Mouse (Mus musculus) hindbrain, postnatal 0 days (tissue): ENCODE measurements at regions not wholly inside any gene's neighbourhood (a gene's known extent, or its start where the extent isn't known, plus 50 kb on each side); places are given as distances from the start of the nearest gene placed in this dataset.

Experiments
- ATAC-seq: fragments of 200-750 bp; cut with Nextera tagmentation; 2 replicates; pipeline ENCODE4 v1.8.0; 2017; ENCODE audit warnings: mild to moderate bottlenecking, moderate TSS enrichment, moderate library complexity
- DNase-seq: peaks from one replicate; pipeline ENCODE4 v3.0.0-alpha.2; 2015; ENCODE audit warnings: low spot score
- H3K27ac ChIP-seq: fragments of 300-500 bp; sonication (generic); 2 replicates; pipeline ENCODE4 v1.5.1; 2014; ENCODE audit warnings: mild to moderate bottlenecking
- H3K27me3 ChIP-seq: fragments of 300-500 bp; sonication (generic); 2 replicates; pipeline ENCODE4 v1.6.1; 2014; ENCODE audit warnings: low read length, mixed read lengths; ENCODE audit not compliant: insufficient read depth
- H3K36me3 ChIP-seq: fragments of 300-500 bp; sonication (generic); 2 replicates; pipeline ENCODE4 v1.6.1; 2014; ENCODE audit warnings: low read length, mixed read lengths; ENCODE audit not compliant: insufficient read depth
- H3K4me1 ChIP-seq: fragments of 300-500 bp; sonication (generic); 2 replicates; pipeline ENCODE4 v1.6.1; 2014; ENCODE audit warnings: antibody characterized with exemption, low read length, mixed read lengths; ENCODE audit not compliant: insufficient read depth
- H3K4me2 ChIP-seq: fragments of 300-500 bp; sonication (generic); 2 replicates; pipeline ENCODE4 v1.6.1; 2014; ENCODE audit warnings: low read depth, mild to moderate bottlenecking, low read length, moderate library complexity, mixed read lengths
- H3K4me3 ChIP-seq: fragments of 300-500 bp; sonication (generic); 2 replicates; pipeline ENCODE4 v1.5.1; 2014; ENCODE audit warnings: low read length
- H3K9ac ChIP-seq: fragments of 300-500 bp; sonication (generic); replicated peaks from 2 replicates; pipeline ENCODE4 v1.6.1; 2014; ENCODE audit warnings: mild to moderate bottlenecking, low read length, moderate library complexity, mixed read lengths
- H3K9me3 ChIP-seq: fragments of 300-500 bp; sonication (generic); 2 replicates; pipeline ENCODE4 v1.6.1; 2016; ENCODE audit warnings: low read length, mixed read lengths
- CTCF ChIP-seq: IDR thresholded peaks from 2 replicates; pipeline ENCODE4 v1.5.1; 2016; ENCODE audit warnings: antibody characterized with exemption, control low read depth, low read depth
- WGBS: fragments of 180-500 bp; shearing (Covaris S2); extraction: QIAGEN DNeasy Blood & Tissue Kit; methylation state at CpG from one replicate; pipeline ENCODE4 v1.1.7; 2014; 5-methylcytosine and 5-hydroxymethylcytosine counted together

GRCm38 (mm10) chr10:96460151-96460550 is 156.7 kb upstream of the Btg1 start:
- no peaks in the 10 kb centered on the region for H3K9me3 ChIP-seq
- H3K27me3 ChIP-seq, result no peaks in the 10 kb centered on the region
- peak; percentile 27; the same call in 1 of the 2 replicates for ATAC-seq
- no peak overlapping the region for H3K4me2 ChIP-seq
- no peak for DNase-seq
- no peak for TF ChIP-seq CTCF
- H3K4me3 ChIP-seq, result no peak overlapping the region
- no peaks in the 10 kb centered on the region for H3K36me3 ChIP-seq
- 48% methylated on average over 9 of the region's 9 CpGs for WGBS
- H3K4me1 ChIP-seq, result no peaks in the 10 kb centered on the region
- no peak overlapping the region for H3K27ac ChIP-seq
- H3K9ac ChIP-seq, result no peak overlapping the region

DNA sequence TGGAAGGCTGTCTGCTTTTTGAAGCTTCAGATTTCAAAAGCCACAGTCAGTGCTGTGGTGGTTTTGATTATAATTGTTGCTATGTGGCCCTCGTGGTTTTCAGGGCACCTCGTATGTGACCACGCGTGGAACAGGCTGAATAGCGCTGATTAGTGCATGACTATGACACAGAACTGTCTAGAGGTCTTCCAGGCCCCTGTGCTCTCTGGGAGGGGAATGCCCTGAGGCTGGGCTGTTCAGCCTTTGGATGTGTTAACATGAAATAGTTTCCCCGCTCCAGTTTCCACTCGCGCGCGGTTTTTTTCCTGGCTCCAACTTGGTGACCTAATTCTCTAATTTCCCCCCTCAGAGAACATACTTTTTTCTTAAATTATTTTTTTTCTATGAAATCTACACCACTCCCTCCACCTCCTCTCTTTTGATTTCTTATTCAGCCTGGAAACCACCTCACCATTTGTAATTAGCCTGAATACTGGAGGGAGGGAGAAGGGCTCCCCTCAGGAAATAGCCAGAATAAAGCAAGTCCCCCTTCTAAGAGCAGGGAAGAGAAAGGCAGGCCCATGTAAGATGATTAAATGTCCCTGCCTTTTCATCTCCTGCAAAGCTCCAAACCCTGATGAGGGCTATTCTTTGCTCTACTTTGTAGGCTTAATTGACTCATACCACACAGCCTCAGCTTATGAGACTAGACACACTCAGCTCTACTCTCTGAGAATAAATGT is 156.0 kb upstream of the Btg1 start:
- DNase-seq, result peak; percentile 51
- no peak overlapping the region for H3K4me2 ChIP-seq
- peak; percentile 66 for ATAC-seq
- no peak overlapping the region for H3K9ac ChIP-seq
- TF ChIP-seq CTCF, result no peak
- H3K36me3 ChIP-seq, result no peaks in the 10 kb centered on the region
- no peak overlapping the region for H3K27ac ChIP-seq
- H3K27me3 ChIP-seq, result no peaks in the 10 kb centered on the region
- H3K4me3 ChIP-seq, result no peak overlapping the region
- H3K9me3 ChIP-seq, result no peaks in the 10 kb centered on the region
- 61% methylated on average over 10 of the region's 10 CpGs for WGBS
- H3K4me1 ChIP-seq, result no peaks in the 10 kb centered on the region

DNA sequence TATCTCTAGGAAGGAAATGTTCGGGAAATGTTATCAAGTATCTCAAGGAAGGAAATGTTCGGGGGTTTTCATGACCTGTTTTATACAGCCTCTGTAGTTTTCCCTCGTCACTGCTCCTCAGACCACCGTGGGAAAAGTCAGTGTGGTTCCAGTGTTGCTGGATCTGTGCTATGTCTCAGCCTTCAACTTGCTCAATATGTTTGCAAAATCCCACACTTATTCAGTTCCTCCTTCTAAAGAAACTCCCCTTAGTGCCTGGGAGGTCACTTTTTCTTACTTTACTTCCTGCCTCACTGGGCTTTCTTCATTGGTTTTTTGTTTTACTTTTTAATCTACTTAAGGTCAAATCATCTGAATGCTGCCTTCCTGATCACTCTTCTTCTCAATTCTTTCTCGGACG is 150.8 kb upstream of the Btg1 start:
- ATAC-seq (no peak), DNase-seq (no peak)
- Histone ChIP-seq H3K4me3 (no peak overlapping the region), H3K36me3 (no peaks in the 10 kb centered on the region), H3K9ac (no peak overlapping the region), H3K9me3 (no peaks in the 10 kb centered on the region), H3K27ac (no peak overlapping the region), H3K27me3 (no peaks in the 10 kb centered on the region), H3K4me2 (no peak overlapping the region), H3K4me1 (no peaks in the 10 kb centered on the region)
- TF ChIP-seq CTCF, result no peak
- 85% methylated on average over 6 of the region's 6 CpGs for WGBS

GRCm38 (mm10) chr10:96466845-96467244 is 150.0 kb upstream of the Btg1 start:
- Histone ChIP-seq H3K4me2 (no peak overlapping the region), H3K4me3 (no peak overlapping the region), H3K27me3 (no peaks in the 10 kb centered on the region), H3K36me3 (no peaks in the 10 kb centered on the region), H3K9me3 (no peaks in the 10 kb centered on the region), H3K4me1 (no peaks in the 10 kb centered on the region), H3K9ac (no peak overlapping the region), H3K27ac (no peak overlapping the region)
- no peak for ATAC-seq
- no peak for DNase-seq
- 91% methylated on average over 3 of the region's 3 CpGs for WGBS
- TF ChIP-seq CTCF, result no peak

GRCm38 (mm10) chr10:96467661-96468060 is 149.1 kb upstream of the Btg1 start:
- Histone ChIP-seq H3K4me2 (no peak overlapping the region), H3K27me3 (no peaks in the 10 kb centered on the region), H3K36me3 (no peaks in the 10 kb centered on the region), H3K4me1 (no peaks in the 10 kb centered on the region), H3K9me3 (no peaks in the 10 kb centered on the region), H3K4me3 (no peak overlapping the region), H3K27ac (no peak overlapping the region), H3K9ac (no peak overlapping the region)
- no peak for ATAC-seq
- WGBS, result 77% methylated on average over 4 of the region's 4 CpGs
- TF ChIP-seq CTCF, result no peak
- no peak for DNase-seq

- no peaks in the 10 kb centered on the region for H3K27me3 ChIP-seq
- no peaks in the 10 kb centered on the region for H3K4me1 ChIP-seq
- no peaks in the 10 kb centered on the region for H3K9me3 ChIP-seq
- ATAC-seq (no peak), DNase-seq (no peak)
- H3K9ac ChIP-seq, result no peak overlapping the region
- H3K4me2 ChIP-seq, result no peak overlapping the region
- H3K36me3 ChIP-seq, result no peaks in the 10 kb centered on the region
- no peak overlapping the region for H3K4me3 ChIP-seq
- TF ChIP-seq CTCF, result no peak
- H3K27ac ChIP-seq, result no peak overlapping the region
Measured at GRCm38 (mm10) chr10:96471523-96471922, 145.3 kb upstream of the Btg1 start.

GRCm38 (mm10) chr10:96479350-96479749 is 137.5 kb upstream of the Btg1 start:
- H3K27me3 ChIP-seq, result no peaks in the 10 kb centered on the region
- H3K27ac ChIP-seq, result no peak overlapping the region
- H3K9ac ChIP-seq, result no peak overlapping the region
- ATAC-seq (no peak), DNase-seq (no peak)
- no peaks in the 10 kb centered on the region for H3K36me3 ChIP-seq
- H3K9me3 ChIP-seq, result no peaks in the 10 kb centered on the region
- 0 out of 2 replicates have a peak, but pooled peaks cover 5% of the 10 kb centered on the region for H3K4me1 ChIP-seq
- TF ChIP-seq CTCF, result no peak
- 66% methylated on average over 12 of the region's 12 CpGs for WGBS
- H3K4me2 ChIP-seq, result no peak overlapping the region
- no peak overlapping the region for H3K4me3 ChIP-seq
